Mouse (Mus musculus) forebrain, embryonic 13.5 days (tissue): ENCODE data around the gene Cacna1i. TPM values are rescaled to one million over a fixed set of nuclear protein-coding genes. Genes with fewer than 3 reads are reported as not detected.
A peak's percentile ranks its signal among the peaks of the same experiment; 100 is the strongest.

Experiments
- ATAC-seq: fragments of 200-750 bp; cut with Nextera tagmentation; 2 replicates; pipeline ENCODE4 v1.8.0; 2017
- H3K27ac ChIP-seq: fragments of 300-500 bp; sonication (generic); 2 replicates; pipeline ENCODE4 v1.5.1; 2015; ENCODE audit warnings: inconsistent platforms, mild to moderate bottlenecking, moderate library complexity
- H3K27me3 ChIP-seq: fragments of 300-500 bp; sonication (generic); 2 replicates; pipeline ENCODE4 v1.6.1; 2015; ENCODE audit warnings: mild to moderate bottlenecking, inconsistent platforms
- H3K36me3 ChIP-seq: fragments of 300-500 bp; sonication (generic); 2 replicates; pipeline ENCODE4 v1.6.1; 2015; ENCODE audit warnings: mild to moderate bottlenecking, inconsistent platforms; ENCODE audit not compliant: poor library complexity, severe bottlenecking
- H3K4me1 ChIP-seq: fragments of 300-500 bp; sonication (generic); 2 replicates; pipeline ENCODE4 v1.6.1; 2015; ENCODE audit warnings: inconsistent platforms
- H3K4me2 ChIP-seq: fragments of 300-500 bp; sonication (generic); 2 replicates; pipeline ENCODE4 v1.6.1; 2015; ENCODE audit warnings: inconsistent platforms, mild to moderate bottlenecking, moderate library complexity
- H3K4me3 ChIP-seq: fragments of 300-500 bp; sonication (generic); 2 replicates; pipeline ENCODE4 v1.5.1; 2015; ENCODE audit warnings: mild to moderate bottlenecking, inconsistent platforms
- H3K9ac ChIP-seq: fragments of 300-500 bp; sonication (generic); 2 replicates; pipeline ENCODE4 v1.6.1; 2015; ENCODE audit warnings: mild to moderate bottlenecking, inconsistent platforms
- H3K9me3 ChIP-seq: fragments of 300-500 bp; sonication (generic); replicated peaks from 2 replicates; pipeline ENCODE4 v1.6.1; 2016; ENCODE audit warnings: inconsistent platforms
- WGBS: fragments of 180-500 bp; shearing (Covaris S2); methylation state at CpG from one replicate; pipeline ENCODE4 v1.1.7; 2015; 5-methylcytosine and 5-hydroxymethylcytosine counted together
- polyA plus RNA-seq: library from polyadenylated mRNA; unstranded; fragments of >200 nt; fragmentation: Nextera tagmentation; extraction: Ambion mirVana; gene quantifications from 2 replicates; pipeline ENCODE4 v1.2.1, GENCODE M21; 2015

The Cacna1i gene
- polyA plus RNA-seq: 0.25 and 0.39 TPM in 2 replicates

GRCm38 (mm10) chr15:80286851-80287415 lies at the start of gene Cacna1i:
Gene Cacna1i, plus strand, starts transcription at chr15:80287238.
- H3K4me2 ChIP-seq: peak within 1 kb of the TSS; percentile 87
- H3K36me3 ChIP-seq: no peaks in the 10 kb centered on the region
- H3K27ac ChIP-seq: no peak within 1 kb of the TSS
- peak; percentile 73 for ATAC-seq
- peak within 1 kb of the TSS; percentile 51 for H3K4me3 ChIP-seq
- H3K4me1 ChIP-seq: peaks cover 14% of the 10 kb centered on the region
- H3K9ac ChIP-seq: peak within 1 kb of the TSS; percentile 63
- H3K9me3 ChIP-seq: no peaks in the 10 kb centered on the region
- WGBS: 2% methylated on average over 50 of the region's 50 CpGs
- peaks cover 84% of the 10 kb centered on the region for H3K27me3 ChIP-seq

- H3K4me3 ChIP-seq: no peak overlapping the region
- no peak for ATAC-seq
- H3K36me3 ChIP-seq: peaks cover 87% of the 10 kb centered on the region
- H3K27me3 ChIP-seq: no peaks in the 10 kb centered on the region
- H3K27ac ChIP-seq: no peak overlapping the region
- 97% methylated on average over 12 of the region's 12 CpGs for WGBS
- no peak overlapping the region for H3K9ac ChIP-seq
- no peak overlapping the region for H3K4me2 ChIP-seq
- H3K4me1 ChIP-seq: 0 out of 2 replicates have a peak, but pooled peaks cover 4% of the 10 kb centered on the region
- no peaks in the 10 kb centered on the region for H3K9me3 ChIP-seq
Measured at GRCm38 (mm10) chr15:80248135-80248534, 38.9 kb upstream of the Cacna1i start.

DNA sequence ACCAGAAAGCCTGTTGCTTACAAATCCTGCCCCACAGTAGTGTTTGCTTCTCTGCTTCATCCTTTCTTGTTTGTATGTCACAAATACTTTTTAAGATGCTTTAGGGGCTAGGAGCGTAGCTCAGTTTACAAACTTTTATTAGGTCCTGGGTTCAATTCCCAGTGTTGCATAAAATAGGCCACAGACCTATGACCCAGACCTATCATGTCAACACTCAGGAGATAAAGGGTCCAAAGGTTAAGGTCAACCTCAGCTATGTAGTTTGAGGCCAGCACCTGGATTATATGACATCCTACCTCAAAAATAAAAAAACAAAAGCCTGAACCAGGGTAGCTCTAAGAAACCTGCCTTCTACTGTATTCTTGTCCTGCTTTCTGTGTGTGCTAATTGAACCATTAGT lies 38.4 kb upstream of the Cacna1i start:
- Histone ChIP-seq H3K36me3 (peaks cover 83% of the 10 kb centered on the region), H3K4me3 (no peak overlapping the region), H3K9ac (no peak overlapping the region), H3K4me2 (no peak overlapping the region), H3K27ac (no peak overlapping the region), H3K9me3 (no peaks in the 10 kb centered on the region), H3K27me3 (no peaks in the 10 kb centered on the region), H3K4me1 (peaks cover 8% of the 10 kb centered on the region)
- WGBS: 97% methylated on average over 1 of the region's 1 CpGs
- no peak for ATAC-seq

DNA sequence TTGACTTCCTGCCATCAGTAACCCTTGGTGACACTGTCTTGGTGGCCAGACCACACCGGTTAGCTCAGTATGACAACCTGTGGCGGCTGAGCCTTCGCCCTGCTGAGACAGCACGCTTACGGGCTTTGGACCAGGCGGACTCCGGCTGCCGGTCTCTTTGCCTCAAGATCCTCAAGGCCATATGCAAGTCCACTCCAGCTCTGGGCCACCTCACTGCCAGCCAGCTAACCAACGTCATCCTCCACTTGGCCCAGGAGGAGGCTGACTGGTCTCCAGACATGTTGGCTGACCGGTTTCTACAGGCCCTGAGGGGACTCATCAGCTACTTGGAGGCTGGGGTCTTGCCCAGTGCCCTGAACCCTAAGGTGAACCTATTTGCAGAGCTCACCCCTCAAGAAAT lies 37.4 kb upstream of the Cacna1i start:
- Histone ChIP-seq H3K9me3 (no peaks in the 10 kb centered on the region), H3K27ac (no peak overlapping the region), H3K27me3 (no peaks in the 10 kb centered on the region), H3K4me3 (no peak overlapping the region), H3K9ac (no peak overlapping the region), H3K4me2 (no peak overlapping the region), H3K36me3 (peaks cover 72% of the 10 kb centered on the region), H3K4me1 (peaks cover 19% of the 10 kb centered on the region)
- no peak for ATAC-seq
- 94% methylated on average over 10 of the region's 10 CpGs for WGBS

DNA sequence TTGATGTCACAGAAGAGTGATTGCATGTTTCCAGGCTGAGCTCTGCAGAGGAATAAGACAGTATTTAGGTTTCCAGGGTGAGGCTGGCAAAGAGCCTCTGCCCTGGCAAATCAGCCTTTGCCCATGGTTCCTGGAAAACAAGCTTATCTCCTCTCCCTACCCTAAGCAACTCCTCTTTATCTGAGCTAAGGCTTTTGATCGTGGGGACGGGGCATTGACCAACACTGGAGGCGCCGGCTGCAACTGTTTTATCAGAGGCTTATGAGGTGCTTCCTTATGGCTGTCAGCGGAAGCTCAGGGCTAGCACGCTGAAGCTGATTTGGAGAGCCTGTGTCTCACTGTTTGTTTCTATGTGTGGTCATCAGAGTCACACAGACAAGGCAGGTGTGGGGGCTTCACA lies 36.5 kb upstream of the Cacna1i start:
- WGBS: 95% methylated on average over 6 of the region's 6 CpGs
- no peak overlapping the region for H3K9ac ChIP-seq
- H3K4me1 ChIP-seq: peaks cover 19% of the 10 kb centered on the region
- peaks cover 66% of the 10 kb centered on the region for H3K36me3 ChIP-seq
- no peak for ATAC-seq
- H3K9me3 ChIP-seq: no peaks in the 10 kb centered on the region
- H3K4me3 ChIP-seq: no peak overlapping the region
- H3K4me2 ChIP-seq: no peak overlapping the region
- no peaks in the 10 kb centered on the region for H3K27me3 ChIP-seq
- H3K27ac ChIP-seq: no peak overlapping the region

- Histone ChIP-seq H3K4me2 (peak overlapping the region; percentile 87; the same call in 1 of the 2 replicates), H3K36me3 (peaks cover 62% of the 10 kb centered on the region), H3K4me1 (peaks cover 40% of the 10 kb centered on the region), H3K27me3 (no peaks in the 10 kb centered on the region), H3K9me3 (no peaks in the 10 kb centered on the region), H3K9ac (no peak overlapping the region), H3K4me3 (no peak overlapping the region), H3K27ac (peak overlapping the region; percentile 97)
- WGBS: 33% methylated on average over 2 of the region's 2 CpGs
- no peak for ATAC-seq
Measured at GRCm38 (mm10) chr15:80253530-80253929, 33.5 kb upstream of the Cacna1i start.

GRCm38 (mm10) chr15:80254207-80254606 lies 32.8 kb upstream of the Cacna1i start:
- peaks cover 61% of the 10 kb centered on the region for H3K36me3 ChIP-seq
- peaks cover 40% of the 10 kb centered on the region for H3K4me1 ChIP-seq
- H3K27me3 ChIP-seq: no peaks in the 10 kb centered on the region
- no peak for ATAC-seq
- peak overlapping the region; percentile 100 for H3K9ac ChIP-seq
- peak overlapping the region; percentile 97 for H3K27ac ChIP-seq
- H3K9me3 ChIP-seq: no peaks in the 10 kb centered on the region
- H3K4me3 ChIP-seq: peak overlapping the region; percentile 99
- H3K4me2 ChIP-seq: peak overlapping the region; percentile 87
- WGBS: 57% methylated on average over 6 of the region's 6 CpGs

GRCm38 (mm10) chr15:80254847-80255645 lies 32.0 kb upstream of the Cacna1i start, which contains the start of gene Atf4:
Gene Atf4, plus strand, starts transcription at chr15:80255184.
- H3K36me3 ChIP-seq: peaks cover 61% of the 10 kb centered on the region
- peak within 1 kb of the TSS; percentile 87 for H3K4me2 ChIP-seq
- H3K27ac ChIP-seq: peak within 1 kb of the TSS; percentile 97
- peak; percentile 97 for ATAC-seq
- H3K4me1 ChIP-seq: peaks cover 40% of the 10 kb centered on the region
- peak within 1 kb of the TSS; percentile 100 for H3K9ac ChIP-seq
- no peaks in the 10 kb centered on the region for H3K9me3 ChIP-seq
- H3K27me3 ChIP-seq: no peaks in the 10 kb centered on the region
- under 1% methylated on average over 61 of the region's 62 CpGs for WGBS
- H3K4me3 ChIP-seq: peak within 1 kb of the TSS; percentile 99

- Histone ChIP-seq H3K27me3 (no peaks in the 10 kb centered on the region), H3K4me1 (peaks cover 44% of the 10 kb centered on the region), H3K9me3 (no peaks in the 10 kb centered on the region), H3K9ac (peak overlapping the region; percentile 100), H3K36me3 (peaks cover 61% of the 10 kb centered on the region), H3K27ac (peak overlapping the region; percentile 97), H3K4me2 (peak overlapping the region; percentile 87), H3K4me3 (peak overlapping the region; percentile 99)
- peak; percentile 14 for ATAC-seq
- under 1% methylated on average over 43 of the region's 51 CpGs for WGBS
Measured at GRCm38 (mm10) chr15:80255646-80256121, 31.4 kb upstream of the Cacna1i start.

DNA sequence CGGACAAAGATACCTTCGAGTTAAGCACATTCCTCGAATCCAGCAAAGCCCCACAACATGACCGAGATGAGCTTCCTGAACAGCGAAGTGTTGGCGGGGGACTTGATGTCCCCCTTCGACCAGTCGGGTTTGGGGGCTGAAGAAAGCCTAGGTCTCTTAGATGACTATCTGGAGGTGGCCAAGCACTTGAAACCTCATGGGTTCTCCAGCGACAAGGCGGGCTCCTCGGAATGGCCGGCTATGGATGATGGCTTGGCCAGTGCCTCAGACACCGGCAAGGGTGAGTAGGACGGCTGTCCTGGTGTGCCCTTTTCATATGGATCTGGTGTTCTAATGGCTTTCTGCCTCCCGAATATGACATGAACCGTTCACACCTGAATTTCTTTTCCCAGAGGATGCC lies 30.8 kb upstream of the Cacna1i start:
- peak overlapping the region; percentile 97 for H3K27ac ChIP-seq
- no peak for ATAC-seq
- peak overlapping the region; percentile 99 for H3K4me3 ChIP-seq
- peaks cover 44% of the 10 kb centered on the region for H3K4me1 ChIP-seq
- H3K4me2 ChIP-seq: peak overlapping the region; percentile 87
- WGBS: 11% methylated on average over 16 of the region's 16 CpGs
- H3K9ac ChIP-seq: peak overlapping the region; percentile 100
- no peaks in the 10 kb centered on the region for H3K27me3 ChIP-seq
- no peaks in the 10 kb centered on the region for H3K9me3 ChIP-seq
- peaks cover 55% of the 10 kb centered on the region for H3K36me3 ChIP-seq

- Histone ChIP-seq H3K4me2 (peak overlapping the region; percentile 87), H3K4me1 (peaks cover 44% of the 10 kb centered on the region), H3K4me3 (peak overlapping the region; percentile 99), H3K9me3 (no peaks in the 10 kb centered on the region), H3K9ac (peak overlapping the region; percentile 100), H3K36me3 (peaks cover 49% of the 10 kb centered on the region), H3K27me3 (no peaks in the 10 kb centered on the region), H3K27ac (peak overlapping the region; percentile 97)
- no peak for ATAC-seq
- WGBS: 65% methylated on average over 12 of the region's 12 CpGs
Measured at GRCm38 (mm10) chr15:80256656-80257601, 30.1 kb upstream of the Cacna1i start.
